Mouse (Mus musculus): ENCODE data around the gene Slc1a2. TPM values are rescaled to one million over a fixed set of nuclear protein-coding genes. Genes with fewer than 3 reads are reported as not detected.

The Slc1a2 gene
- polyA plus RNA-seq, 1 experiment from 2014 or later, result 0.72 TPM

- no peak overlapping the region for H3K4me2 ChIP-seq (replicated peaks)
- H3K9me3 ChIP-seq (replicated peaks), result no peaks in the 10 kb centered on the region
- no peaks in the 10 kb centered on the region for H3K36me3 ChIP-seq
- H3K27me3 ChIP-seq, result no peaks in the 10 kb centered on the region; the same call in 1 of the 2 replicates
- H3K27ac ChIP-seq (replicated peaks), result no peak overlapping the region
- 68% methylated on average over 6 of the region's 6 CpGs for WGBS
- H3K4me1 ChIP-seq, result peaks cover 4% of the 10 kb centered on the region; the same call in 1 of the 2 replicates
- H3K4me3 ChIP-seq (replicated peaks), result no peak overlapping the region
- no peak overlapping the region for H3K9ac ChIP-seq
- no peak for ATAC-seq (ENCODE audit: insufficient number of reproducible peaks, low FRiP score, low TSS enrichment, low read depth)
Observed at GRCm38 (mm10) chr2:102667981-102668380, 9.5 kb downstream of the Slc1a2 start.

DNA sequence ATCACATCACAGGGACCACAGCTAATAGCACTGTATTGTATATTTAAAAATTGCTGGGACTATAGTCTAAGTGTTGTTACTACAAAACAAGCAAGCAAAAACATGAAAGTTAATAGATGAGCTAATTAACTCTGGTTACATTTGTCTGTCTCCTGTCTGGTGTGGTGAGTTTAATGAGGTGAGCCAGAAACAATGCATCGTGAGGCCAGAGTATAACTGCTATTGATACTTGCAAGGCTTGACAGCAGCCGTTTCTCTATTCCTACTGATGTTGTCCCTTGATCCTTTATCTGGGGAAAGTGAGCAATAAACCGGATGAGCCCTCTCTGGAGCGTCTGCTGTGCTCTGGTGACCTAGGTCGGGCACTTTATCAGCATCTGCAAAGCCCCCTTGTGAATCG lies 11.1 kb downstream of the Slc1a2 start:
- Histone ChIP-seq H3K9ac (no peak overlapping the region), H3K27ac (replicated peaks) (no peak overlapping the region), H3K9me3 (replicated peaks) (no peaks in the 10 kb centered on the region), H3K4me1 (peaks cover 4% of the 10 kb centered on the region; the same call in 1 of the 2 replicates), H3K27me3 (no peaks in the 10 kb centered on the region), H3K4me3 (replicated peaks) (no peak overlapping the region), H3K4me2 (replicated peaks) (no peak overlapping the region), H3K36me3 (no peaks in the 10 kb centered on the region)
- no peak for ATAC-seq (ENCODE audit: insufficient number of reproducible peaks, low FRiP score, low TSS enrichment, low read depth)
- 70% methylated on average over 6 of the region's 6 CpGs for WGBS

DNA sequence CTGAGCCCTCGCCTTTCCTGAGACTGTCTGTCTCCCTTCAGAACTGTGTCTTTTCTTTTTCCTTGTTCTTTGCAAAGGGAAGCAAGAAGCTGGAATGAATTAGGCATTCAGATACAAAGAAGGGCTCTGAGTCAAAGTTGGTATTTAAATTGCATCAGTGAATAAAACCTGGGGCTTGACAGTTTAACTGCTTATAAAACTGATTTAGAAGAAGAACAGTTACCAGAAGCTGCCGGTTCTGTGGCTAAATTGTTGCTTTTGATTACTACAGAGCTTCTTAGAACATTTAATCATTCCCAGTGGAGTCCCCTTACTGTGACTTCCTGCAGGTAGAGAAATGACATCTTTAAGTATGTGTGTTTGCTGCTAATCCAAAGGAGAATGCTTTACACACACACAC lies 16.1 kb downstream of the Slc1a2 start:
- H3K36me3 ChIP-seq, result no peaks in the 10 kb centered on the region
- no peaks in the 10 kb centered on the region for H3K27me3 ChIP-seq
- H3K4me2 ChIP-seq (replicated peaks), result no peak overlapping the region
- 28% methylated on average over 2 of the region's 2 CpGs for WGBS
- H3K9ac ChIP-seq, result no peak overlapping the region
- ATAC-seq (ENCODE audit: insufficient number of reproducible peaks, low FRiP score, low TSS enrichment, low read depth), result no peak
- no peaks in the 10 kb centered on the region for H3K9me3 ChIP-seq (replicated peaks)
- no peak overlapping the region for H3K4me3 ChIP-seq (replicated peaks)
- H3K4me1 ChIP-seq, result peaks cover 5% of the 10 kb centered on the region; the same call in 1 of the 2 replicates
- H3K27ac ChIP-seq (replicated peaks), result no peak overlapping the region

DNA sequence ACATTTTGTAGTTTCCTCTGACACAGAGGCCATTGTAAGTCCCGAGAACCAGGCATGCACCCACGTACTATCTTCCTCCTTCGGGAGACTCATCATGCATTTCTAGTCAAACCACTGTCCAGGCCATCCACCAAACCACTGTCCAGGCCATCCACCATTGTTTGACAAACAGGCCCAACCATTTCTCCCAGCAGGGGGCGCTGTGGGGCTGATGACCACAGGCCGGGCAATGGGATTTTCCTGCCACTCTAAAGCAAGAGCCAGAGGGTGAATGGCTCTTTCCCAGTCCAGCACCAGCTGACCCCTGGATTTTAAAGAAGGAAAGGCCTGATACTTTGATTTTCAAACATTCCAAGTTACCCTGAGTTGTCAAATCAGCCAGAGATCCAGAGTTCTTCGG lies 16.8 kb downstream of the Slc1a2 start:
- Histone ChIP-seq H3K9me3 (replicated peaks) (no peaks in the 10 kb centered on the region), H3K36me3 (no peaks in the 10 kb centered on the region), H3K9ac (no peak overlapping the region), H3K4me2 (replicated peaks) (no peak overlapping the region), H3K27ac (replicated peaks) (no peak overlapping the region), H3K27me3 (no peaks in the 10 kb centered on the region), H3K4me3 (replicated peaks) (no peak overlapping the region), H3K4me1 (peaks cover 5% of the 10 kb centered on the region; the same call in 1 of the 2 replicates)
- ATAC-seq (ENCODE audit: insufficient number of reproducible peaks, low FRiP score, low TSS enrichment, low read depth), result no peak
- WGBS, result 69% methylated on average over 6 of the region's 6 CpGs

DNA sequence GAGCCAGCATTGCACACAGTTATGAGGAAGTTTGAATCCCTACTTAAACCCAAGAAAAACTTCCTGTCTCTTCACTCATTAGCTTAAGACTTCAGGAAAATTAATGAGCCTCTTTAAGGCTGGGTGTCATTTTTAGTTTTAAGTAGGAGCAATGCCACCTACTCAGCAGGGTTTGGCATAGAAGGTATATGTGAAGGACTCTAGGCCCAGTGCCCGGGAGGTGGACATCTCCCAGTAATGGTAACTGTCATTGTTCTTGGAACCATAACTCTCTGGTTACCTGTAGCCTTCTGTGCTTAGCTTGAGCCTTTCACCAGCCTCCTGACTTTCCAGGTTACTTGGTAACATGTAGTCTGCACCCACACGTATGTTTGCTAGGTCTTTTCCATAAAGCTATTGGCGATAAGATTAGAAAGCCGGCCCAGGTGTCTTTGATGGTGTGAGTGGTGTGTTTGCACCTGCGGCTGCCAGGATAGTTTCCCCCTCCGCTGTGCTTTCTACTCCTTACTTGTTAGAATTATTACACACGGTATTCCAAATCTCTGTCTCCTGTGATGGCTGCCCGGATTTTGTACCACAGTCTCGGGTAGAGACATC lies 18.4 kb downstream of the Slc1a2 start:
- no peak overlapping the region for H3K27ac ChIP-seq (replicated peaks)
- no peaks in the 10 kb centered on the region for H3K36me3 ChIP-seq
- H3K9ac ChIP-seq, result no peak overlapping the region
- no peak for ATAC-seq (ENCODE audit: insufficient number of reproducible peaks, low FRiP score, low TSS enrichment, low read depth)
- no peak overlapping the region for H3K4me3 ChIP-seq (replicated peaks)
- no peaks in the 10 kb centered on the region for H3K27me3 ChIP-seq
- H3K4me1 ChIP-seq, result peaks cover 5% of the 10 kb centered on the region; the same call in 1 of the 2 replicates
- H3K9me3 ChIP-seq (replicated peaks), result no peaks in the 10 kb centered on the region
- WGBS, result 95% methylated on average over 9 of the region's 9 CpGs
- no peak overlapping the region for H3K4me2 ChIP-seq (replicated peaks)

DNA sequence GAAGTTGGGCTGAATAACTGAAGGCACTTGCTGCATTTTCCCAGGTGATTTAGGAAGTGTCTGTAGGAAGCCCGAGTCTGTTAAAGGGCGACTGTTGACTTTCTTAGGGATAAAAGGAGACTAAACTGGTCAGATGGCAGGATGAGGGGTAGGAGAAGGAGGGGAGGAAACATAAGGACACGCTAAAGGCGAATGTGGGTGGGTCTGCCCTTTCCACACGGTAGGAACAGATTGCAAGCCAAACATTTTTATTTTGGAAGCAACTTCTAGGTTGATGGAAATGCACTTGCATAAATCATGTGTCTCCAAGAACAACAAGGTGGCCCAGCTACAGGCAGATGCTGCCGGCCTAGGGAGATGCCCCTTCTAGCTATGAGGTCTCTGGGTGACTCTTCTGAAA lies 18.9 kb downstream of the Slc1a2 start:
- H3K9ac ChIP-seq, result no peak overlapping the region
- H3K27me3 ChIP-seq, result no peaks in the 10 kb centered on the region
- no peak overlapping the region for H3K4me3 ChIP-seq (replicated peaks)
- WGBS, result 71% methylated on average over 6 of the region's 6 CpGs
- ATAC-seq (ENCODE audit: insufficient number of reproducible peaks, low FRiP score, low TSS enrichment, low read depth), result no peak
- H3K4me2 ChIP-seq (replicated peaks), result no peak overlapping the region
- peaks cover 5% of the 10 kb centered on the region; the same call in 1 of the 2 replicates for H3K4me1 ChIP-seq
- H3K36me3 ChIP-seq, result no peaks in the 10 kb centered on the region
- no peak overlapping the region for H3K27ac ChIP-seq (replicated peaks)
- no peaks in the 10 kb centered on the region for H3K9me3 ChIP-seq (replicated peaks)

DNA sequence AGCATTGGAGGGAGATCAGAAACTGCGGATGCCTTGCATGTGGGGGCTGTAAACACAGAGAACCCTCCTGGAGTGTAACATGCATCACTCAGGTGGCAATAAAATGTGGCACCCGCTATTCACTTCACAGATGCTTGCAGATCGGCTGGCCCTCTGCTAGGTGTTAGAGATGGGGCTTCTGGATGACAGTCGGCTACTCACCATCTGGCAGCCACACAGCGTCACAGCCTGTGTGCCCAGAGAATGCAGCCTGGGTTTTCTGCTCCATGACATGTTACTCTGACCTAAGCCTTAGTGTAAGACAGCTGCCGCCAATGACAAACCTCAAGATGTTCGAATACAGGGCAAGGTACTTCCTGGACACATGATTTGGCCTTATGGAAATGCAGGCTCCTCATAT lies 22.9 kb downstream of the Slc1a2 start:
- 0 out of 2 replicates have a peak, but pooled peaks cover 5% of the 10 kb centered on the region for H3K4me1 ChIP-seq
- H3K9me3 ChIP-seq (replicated peaks), result no peaks in the 10 kb centered on the region
- no peak overlapping the region for H3K9ac ChIP-seq
- no peak for ATAC-seq (ENCODE audit: insufficient number of reproducible peaks, low FRiP score, low TSS enrichment, low read depth)
- no peak overlapping the region for H3K4me3 ChIP-seq (replicated peaks)
- H3K36me3 ChIP-seq, result no peaks in the 10 kb centered on the region
- H3K27me3 ChIP-seq, result no peaks in the 10 kb centered on the region
- 69% methylated on average over 7 of the region's 7 CpGs for WGBS
- no peak overlapping the region for H3K27ac ChIP-seq (replicated peaks)
- H3K4me2 ChIP-seq (replicated peaks), result no peak overlapping the region

GRCm38 (mm10) chr2:102682168-102682567 lies 23.7 kb downstream of the Slc1a2 start:
- Histone ChIP-seq H3K9ac (no peak overlapping the region), H3K4me2 (replicated peaks) (no peak overlapping the region), H3K27ac (replicated peaks) (no peak overlapping the region), H3K27me3 (no peaks in the 10 kb centered on the region), H3K4me3 (replicated peaks) (no peak overlapping the region), H3K36me3 (no peaks in the 10 kb centered on the region), H3K4me1 (0 out of 2 replicates have a peak, but pooled peaks cover 5% of the 10 kb centered on the region), H3K9me3 (replicated peaks) (no peaks in the 10 kb centered on the region)
- WGBS, result 48% methylated on average over 5 of the region's 5 CpGs
- ATAC-seq (ENCODE audit: insufficient number of reproducible peaks, low FRiP score, low TSS enrichment, low read depth), result no peak

GRCm38 (mm10) chr2:102685371-102686107 lies 27.1 kb downstream of the Slc1a2 start:
- H3K9ac ChIP-seq, result no peak overlapping the region
- no peak overlapping the region for H3K4me2 ChIP-seq (replicated peaks)
- no peaks in the 10 kb centered on the region for H3K36me3 ChIP-seq
- 0 out of 2 replicates have a peak, but pooled peaks cover 5% of the 10 kb centered on the region for H3K4me1 ChIP-seq
- H3K27ac ChIP-seq (replicated peaks), result no peak overlapping the region
- no peak overlapping the region for H3K4me3 ChIP-seq (replicated peaks)
- H3K27me3 ChIP-seq, result no peaks in the 10 kb centered on the region
- ATAC-seq (ENCODE audit: insufficient number of reproducible peaks, low FRiP score, low TSS enrichment, low read depth), result no peak
- 81% methylated on average over 7 of the region's 7 CpGs for WGBS
- no peaks in the 10 kb centered on the region for H3K9me3 ChIP-seq (replicated peaks)

DNA sequence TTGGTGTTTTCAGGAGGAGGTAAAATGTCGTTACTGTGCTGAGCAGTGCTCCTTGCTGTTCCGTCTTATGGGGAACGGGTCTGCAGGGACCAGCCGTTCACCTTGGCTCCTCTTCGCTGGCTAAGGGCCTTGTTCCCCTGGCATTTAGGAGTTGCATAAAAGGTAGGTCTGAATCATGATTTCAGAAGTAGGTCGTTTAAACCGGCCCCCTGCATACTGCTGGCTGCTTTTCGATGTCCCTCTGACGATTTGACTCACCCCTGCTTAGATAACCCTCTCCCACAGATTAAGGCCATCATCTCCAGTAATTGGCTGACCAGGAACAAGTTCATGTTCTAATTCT lies 27.6 kb downstream of the Slc1a2 start:
- Histone ChIP-seq H3K4me3 (replicated peaks) (no peak overlapping the region), H3K27me3 (no peaks in the 10 kb centered on the region), H3K36me3 (no peaks in the 10 kb centered on the region), H3K9me3 (replicated peaks) (no peaks in the 10 kb centered on the region), H3K4me1 (0 out of 2 replicates have a peak, but pooled peaks cover 5% of the 10 kb centered on the region), H3K9ac (no peak overlapping the region), H3K27ac (replicated peaks) (no peak overlapping the region), H3K4me2 (replicated peaks) (no peak overlapping the region)
- WGBS, result 74% methylated on average over 9 of the region's 9 CpGs
- ATAC-seq (ENCODE audit: insufficient number of reproducible peaks, low FRiP score, low TSS enrichment, low read depth), result no peak

DNA sequence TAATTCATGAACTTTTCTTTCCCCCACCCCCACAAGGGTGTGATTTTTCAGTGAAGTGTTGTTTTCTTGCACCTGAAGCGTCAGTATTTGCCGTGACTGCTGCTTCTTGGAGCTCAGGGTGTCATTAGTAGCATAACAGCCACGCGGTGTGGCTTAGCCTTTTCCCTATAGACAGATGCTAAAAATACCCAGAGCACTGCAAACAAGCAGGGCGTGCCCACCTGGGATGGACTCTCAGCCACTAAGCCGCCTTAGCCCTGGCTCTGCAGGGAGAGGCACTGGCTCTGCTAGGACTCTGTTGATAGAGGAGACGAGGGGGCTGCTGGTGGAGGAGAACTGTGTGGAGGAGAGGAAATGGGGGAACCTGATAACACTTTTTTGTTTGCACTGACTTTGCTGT lies 35.1 kb downstream of the Slc1a2 start:
- H3K9ac ChIP-seq, result no peak overlapping the region
- H3K9me3 ChIP-seq (replicated peaks), result no peaks in the 10 kb centered on the region
- WGBS, result 59% methylated on average over 7 of the region's 7 CpGs
- H3K27ac ChIP-seq (replicated peaks), result no peak overlapping the region; the same call in 1 of the 2 replicates
- ATAC-seq (ENCODE audit: insufficient number of reproducible peaks, low FRiP score, low TSS enrichment, low read depth), result no peak
- no peaks in the 10 kb centered on the region for H3K36me3 ChIP-seq
- no peaks in the 10 kb centered on the region for H3K27me3 ChIP-seq
- no peak overlapping the region for H3K4me2 ChIP-seq (replicated peaks)
- H3K4me1 ChIP-seq, result peaks cover 18% of the 10 kb centered on the region
- no peak overlapping the region for H3K4me3 ChIP-seq (replicated peaks)

Measured in embryonic facial prominence, embryonic 15.5 days (tissue).